Mouse (Mus musculus) forebrain, embryonic 10.5 days (tissue): ENCODE data around the gene Efhd1. TPM values are rescaled to one million over a fixed set of nuclear protein-coding genes. Genes with fewer than 3 reads are reported as not detected.

Experiments
- DNase-seq: peaks from one replicate; pipeline ENCODE4 v3.0.0-alpha.2; 2017; ENCODE audit warnings: low spot score; ENCODE audit errors: extremely low spot score
- H3K27ac ChIP-seq: fragments of 300-500 bp; sonication (generic); 2 replicates; pipeline ENCODE4 v1.5.1; 2016; ENCODE audit warnings: mild to moderate bottlenecking
- H3K27me3 ChIP-seq: fragments of 300-500 bp; sonication (generic); 2 replicates; pipeline ENCODE4 v1.6.1; 2016; ENCODE audit warnings: mild to moderate bottlenecking; ENCODE audit not compliant: poor library complexity, severe bottlenecking
- H3K36me3 ChIP-seq: fragments of 300-500 bp; sonication (generic); replicated peaks from 2 replicates; pipeline ENCODE4 v1.6.1; 2016; ENCODE audit warnings: mild to moderate bottlenecking, moderate library complexity
- H3K4me1 ChIP-seq: fragments of 300-500 bp; sonication (generic); 2 replicates; pipeline ENCODE4 v1.6.1; 2016
- H3K4me3 ChIP-seq: fragments of 300-500 bp; sonication (generic); 2 replicates; pipeline ENCODE4 v1.5.1; 2016; ENCODE audit warnings: mild to moderate bottlenecking, moderate library complexity
- H3K9me3 ChIP-seq: fragments of 300-500 bp; sonication (generic); 2 replicates; pipeline ENCODE4 v1.6.1; 2016; ENCODE audit warnings: mild to moderate bottlenecking, moderate library complexity
- WGBS: fragments of 180-500 bp; shearing (Covaris S2); methylation state at CpG from one replicate; pipeline ENCODE4 v1.1.7; 2016; 5-methylcytosine and 5-hydroxymethylcytosine counted together
- polyA plus RNA-seq: library from polyadenylated mRNA; unstranded; fragments of >200 nt; fragmentation: Nextera tagmentation; extraction: Ambion mirVana; gene quantifications from 2 replicates; pipeline ENCODE4 v1.2.1, GENCODE M21; 2016

Gene Efhd1
- polyA plus RNA-seq, result 1.6 and 2.5 TPM in 2 replicates

GRCm38 (mm10) chr1:87264134-87265006 lies at the start of gene Efhd1:
Gene Efhd1 (plus strand): TSS chr1:87264363.
- WGBS, result under 1% methylated on average over 70 of the region's 70 CpGs
- DNase-seq, result peak; percentile 67
- Histone ChIP-seq H3K36me3 (no peaks in the 10 kb centered on the region), H3K4me1 (peaks cover 39% of the 10 kb centered on the region), H3K4me3 (peak within 1 kb of the TSS; percentile 67), H3K9me3 (no peaks in the 10 kb centered on the region), H3K27ac (peak within 1 kb of the TSS; percentile 81), H3K27me3 (peaks cover 91% of the 10 kb centered on the region)

- 46% methylated on average over 4 of the region's 4 CpGs for WGBS
- peak overlapping the region; percentile 99 for H3K27ac ChIP-seq
- peak overlapping the region; percentile 60 for H3K4me3 ChIP-seq
Measured at GRCm38 (mm10) chr1:87214748-87215147, 49.4 kb upstream of the Efhd1 start.

GRCm38 (mm10) chr1:87217938-87218337 lies 46.2 kb upstream of the Efhd1 start:
- peaks cover 34% of the 10 kb centered on the region for H3K4me1 ChIP-seq
- no peak for DNase-seq
- H3K27me3 ChIP-seq, result no peaks in the 10 kb centered on the region
- H3K27ac ChIP-seq, result no peak overlapping the region
- 70% methylated on average over 3 of the region's 3 CpGs for WGBS
- no peak overlapping the region for H3K4me3 ChIP-seq
- no peaks in the 10 kb centered on the region for H3K9me3 ChIP-seq
- peaks cover 62% of the 10 kb centered on the region for H3K36me3 ChIP-seq

More at GRCm38 (mm10) chr1:87214748-87215147, 49.4 kb upstream of the Efhd1 start:
- no peaks in the 10 kb centered on the region for H3K27me3 ChIP-seq
- peaks cover 30% of the 10 kb centered on the region for H3K36me3 ChIP-seq
- no peaks in the 10 kb centered on the region for H3K9me3 ChIP-seq
- DNase-seq, result no peak
- peaks cover 36% of the 10 kb centered on the region for H3K4me1 ChIP-seq

GRCm38 (mm10) chr1:87225739-87226138 lies 38.4 kb upstream of the Efhd1 start:
- Histone ChIP-seq H3K4me3 (no peak overlapping the region), H3K4me1 (no peaks in the 10 kb centered on the region), H3K27me3 (no peaks in the 10 kb centered on the region), H3K27ac (no peak overlapping the region), H3K36me3 (peaks cover 100% of the 10 kb centered on the region), H3K9me3 (no peaks in the 10 kb centered on the region)
- DNase-seq, result no peak
- WGBS, result 96% methylated on average over 8 of the region's 8 CpGs

GRCm38 (mm10) chr1:87226409-87227159 lies 37.6 kb upstream of the Efhd1 start:
- no peak for DNase-seq
- Histone ChIP-seq H3K4me1 (no peaks in the 10 kb centered on the region), H3K27ac (no peak overlapping the region), H3K27me3 (no peaks in the 10 kb centered on the region), H3K4me3 (no peak overlapping the region), H3K36me3 (peaks cover 99% of the 10 kb centered on the region), H3K9me3 (no peaks in the 10 kb centered on the region)
- 94% methylated on average over 1 of the region's 1 CpGs for WGBS

- Histone ChIP-seq H3K4me1 (no peaks in the 10 kb centered on the region), H3K4me3 (no peak overlapping the region), H3K36me3 (peaks cover 99% of the 10 kb centered on the region), H3K27ac (no peak overlapping the region), H3K27me3 (no peaks in the 10 kb centered on the region), H3K9me3 (no peaks in the 10 kb centered on the region)
- DNase-seq, result no peak
- 95% methylated on average over 3 of the region's 3 CpGs for WGBS
Measured at GRCm38 (mm10) chr1:87227160-87227550, 37.0 kb upstream of the Efhd1 start.

- WGBS, result 72% methylated on average over 5 of the region's 5 CpGs
- no peak overlapping the region for H3K27ac ChIP-seq
- no peak for DNase-seq
- peaks cover 99% of the 10 kb centered on the region for H3K36me3 ChIP-seq
- no peak overlapping the region for H3K4me3 ChIP-seq
- H3K9me3 ChIP-seq, result no peaks in the 10 kb centered on the region
- H3K27me3 ChIP-seq, result no peaks in the 10 kb centered on the region
- no peaks in the 10 kb centered on the region for H3K4me1 ChIP-seq
Measured at GRCm38 (mm10) chr1:87230606-87231005, 33.6 kb upstream of the Efhd1 start.

GRCm38 (mm10) chr1:87232197-87232596 lies 32.0 kb upstream of the Efhd1 start:
- Histone ChIP-seq H3K36me3 (peaks cover 99% of the 10 kb centered on the region), H3K27me3 (no peaks in the 10 kb centered on the region), H3K4me3 (no peak overlapping the region), H3K27ac (no peak overlapping the region), H3K4me1 (no peaks in the 10 kb centered on the region), H3K9me3 (no peaks in the 10 kb centered on the region)
- DNase-seq, result no peak
- WGBS, result 81% methylated on average over 7 of the region's 7 CpGs

- H3K4me1 ChIP-seq, result no peaks in the 10 kb centered on the region
- no peak overlapping the region for H3K27ac ChIP-seq
- 86% methylated on average over 8 of the region's 8 CpGs for WGBS
- DNase-seq, result no peak
- no peak overlapping the region for H3K4me3 ChIP-seq
- no peaks in the 10 kb centered on the region for H3K9me3 ChIP-seq
- H3K27me3 ChIP-seq, result no peaks in the 10 kb centered on the region
- H3K36me3 ChIP-seq, result peaks cover 63% of the 10 kb centered on the region
Measured at GRCm38 (mm10) chr1:87239056-87239455, 25.1 kb upstream of the Efhd1 start.

- no peak for DNase-seq
- Histone ChIP-seq H3K27me3 (no peaks in the 10 kb centered on the region), H3K9me3 (no peaks in the 10 kb centered on the region), H3K27ac (no peak overlapping the region), H3K36me3 (peaks cover 23% of the 10 kb centered on the region), H3K4me1 (peaks cover 6% of the 10 kb centered on the region; the same call in 1 of the 2 replicates), H3K4me3 (no peak overlapping the region)
- WGBS, result 93% methylated on average over 8 of the region's 8 CpGs
Measured at GRCm38 (mm10) chr1:87243021-87243420, 21.1 kb upstream of the Efhd1 start.

- 61% methylated on average over 1 of the region's 1 CpGs for WGBS
Measured at GRCm38 (mm10) chr1:87245430-87245829, 18.7 kb upstream of the Efhd1 start.

GRCm38 (mm10) chr1:87245929-87246815 lies 18.0 kb upstream of the Efhd1 start:
- Histone ChIP-seq H3K36me3 (no peaks in the 10 kb centered on the region), H3K27ac (peak overlapping the region; percentile 35; the same call in 1 of the 2 replicates), H3K4me3 (peak overlapping the region; percentile 24; the same call in 1 of the 2 replicates), H3K27me3 (no peaks in the 10 kb centered on the region), H3K4me1 (peaks cover 6% of the 10 kb centered on the region; the same call in 1 of the 2 replicates), H3K9me3 (no peaks in the 10 kb centered on the region)
- peak; percentile 83 for DNase-seq
- WGBS, result 28% methylated on average over 22 of the region's 22 CpGs

More at GRCm38 (mm10) chr1:87245430-87245829, 18.7 kb upstream of the Efhd1 start:
- no peak for DNase-seq
- H3K27me3 ChIP-seq, result no peaks in the 10 kb centered on the region
- H3K4me1 ChIP-seq, result peaks cover 6% of the 10 kb centered on the region; the same call in 1 of the 2 replicates
- no peaks in the 10 kb centered on the region for H3K9me3 ChIP-seq
- no peak overlapping the region for H3K4me3 ChIP-seq
- H3K27ac ChIP-seq, result no peak overlapping the region
- H3K36me3 ChIP-seq, result peaks cover 3% of the 10 kb centered on the region; the same call in 1 of the 2 replicates
